Mouse (Mus musculus) hindbrain, embryonic 12.5 days (tissue): ENCODE data around the gene Gm45902. TPM values are rescaled to one million over a fixed set of nuclear protein-coding genes. Genes with fewer than 3 reads are reported as not detected.

Source experiments
- ATAC-seq: fragments of 200-750 bp; cut with Nextera tagmentation; 2 replicates; pipeline ENCODE4 v1.8.0; 2017; ENCODE audit warnings: moderate TSS enrichment; ENCODE audit not compliant: low FRiP score
- H3K27ac ChIP-seq: fragments of 300-500 bp; sonication (generic); 2 replicates; pipeline ENCODE4 v1.5.1; 2016; ENCODE audit warnings: mild to moderate bottlenecking
- H3K27me3 ChIP-seq: fragments of 300-500 bp; sonication (generic); 2 replicates; pipeline ENCODE4 v1.6.1; 2016; ENCODE audit warnings: mild to moderate bottlenecking
- H3K36me3 ChIP-seq: fragments of 300-500 bp; sonication (generic); 2 replicates; pipeline ENCODE4 v1.6.1; 2016; ENCODE audit warnings: mild to moderate bottlenecking
- H3K4me1 ChIP-seq: fragments of 300-500 bp; sonication (generic); 2 replicates; pipeline ENCODE4 v1.6.1; 2016
- H3K4me2 ChIP-seq: fragments of 300-500 bp; sonication (generic); replicated peaks from 2 replicates; pipeline ENCODE4 v1.6.1; 2016; ENCODE audit warnings: mild to moderate bottlenecking
- H3K4me3 ChIP-seq: fragments of 300-500 bp; sonication (generic); 2 replicates; pipeline ENCODE4 v1.5.1; 2016; ENCODE audit warnings: mild to moderate bottlenecking
- H3K9ac ChIP-seq: fragments of 300-500 bp; sonication (generic); 2 replicates; pipeline ENCODE4 v1.6.1; 2016; ENCODE audit warnings: mild to moderate bottlenecking, moderate library complexity
- H3K9me3 ChIP-seq: fragments of 300-500 bp; sonication (generic); replicated peaks from 2 replicates; pipeline ENCODE4 v1.6.1; 2016; ENCODE audit warnings: mild to moderate bottlenecking
- WGBS: fragments of 180-500 bp; shearing (Covaris S2); methylation state at CpG from one replicate; pipeline ENCODE4 v1.1.7; 2016; 5-methylcytosine and 5-hydroxymethylcytosine counted together
- polyA plus RNA-seq: library from polyadenylated mRNA; unstranded; fragments of >200 nt; fragmentation: Nextera tagmentation; extraction: Ambion mirVana; gene quantifications from 2 replicates; pipeline ENCODE4 v1.2.1, GENCODE M21; 2016

The Gm45902 gene
- 10.4 and 10.9 TPM in 2 replicates for polyA plus RNA-seq

DNA sequence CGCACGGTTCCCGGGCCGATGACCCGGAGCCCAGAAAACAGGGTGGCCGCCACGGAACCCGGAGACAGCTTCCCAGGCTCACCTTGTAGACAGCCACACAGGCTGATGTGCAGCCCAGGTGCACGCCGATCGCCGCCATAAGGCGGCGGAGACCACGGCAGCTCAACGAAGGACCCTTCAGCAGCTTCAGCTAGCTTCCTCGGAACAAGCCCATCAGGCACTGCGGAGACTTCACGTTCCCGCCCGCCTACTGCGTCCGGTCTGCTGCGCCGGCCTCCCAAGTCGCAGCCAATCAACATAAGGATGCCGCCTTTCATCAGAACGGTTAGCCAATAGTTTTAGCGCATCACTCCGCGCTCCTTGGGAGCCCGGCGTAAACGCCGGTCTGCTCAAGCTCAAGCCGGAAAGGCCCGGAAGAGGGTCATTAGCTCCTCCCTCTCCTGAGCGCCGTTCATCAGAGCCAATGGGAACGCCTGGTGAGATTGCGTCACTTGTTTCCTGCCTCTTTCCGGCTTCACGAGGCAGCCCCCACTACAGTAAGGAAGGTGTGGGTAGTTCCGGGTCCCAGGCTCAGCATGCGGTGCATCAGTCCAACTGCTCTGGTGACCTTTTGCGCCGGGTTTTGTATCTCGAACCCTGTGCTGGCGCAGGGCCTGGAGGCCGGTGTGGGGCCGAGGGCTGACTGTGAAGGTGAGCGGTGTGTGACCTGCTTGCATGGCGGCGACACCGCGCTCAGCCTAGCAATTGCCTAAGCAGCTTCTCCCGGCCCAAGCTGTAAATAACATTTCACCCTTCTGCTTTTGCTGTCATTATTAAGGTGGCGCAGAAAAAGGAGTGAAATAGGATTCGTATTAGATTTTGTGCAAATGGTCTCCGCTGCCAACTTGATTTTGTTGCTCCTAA is at the start of gene Gm45902, which contains the start of the genes Hspa14 and Cdnf:
Gm45902 (minus strand) TSS at position 239 of the 903 bp plus-strand sequence.
Hspa14 (minus strand) TSS at position 263 of the 903 bp plus-strand sequence.
Cdnf (plus strand) TSS at position 479 of the 903 bp plus-strand sequence.
- Histone ChIP-seq H3K4me1 (peaks cover 13% of the 10 kb centered on the region), H3K27ac (peak within 1 kb of the TSS; percentile 82), H3K9me3 (no peaks in the 10 kb centered on the region), H3K4me2 (peak within 1 kb of the TSS; percentile 94), H3K4me3 (peak within 1 kb of the TSS; percentile 87), H3K9ac (peak within 1 kb of the TSS; percentile 88), H3K27me3 (no peaks in the 10 kb centered on the region), H3K36me3 (peaks cover 18% of the 10 kb centered on the region)
- peak; percentile 100 for ATAC-seq
- WGBS, result under 1% methylated on average over 60 of the region's 60 CpGs

DNA sequence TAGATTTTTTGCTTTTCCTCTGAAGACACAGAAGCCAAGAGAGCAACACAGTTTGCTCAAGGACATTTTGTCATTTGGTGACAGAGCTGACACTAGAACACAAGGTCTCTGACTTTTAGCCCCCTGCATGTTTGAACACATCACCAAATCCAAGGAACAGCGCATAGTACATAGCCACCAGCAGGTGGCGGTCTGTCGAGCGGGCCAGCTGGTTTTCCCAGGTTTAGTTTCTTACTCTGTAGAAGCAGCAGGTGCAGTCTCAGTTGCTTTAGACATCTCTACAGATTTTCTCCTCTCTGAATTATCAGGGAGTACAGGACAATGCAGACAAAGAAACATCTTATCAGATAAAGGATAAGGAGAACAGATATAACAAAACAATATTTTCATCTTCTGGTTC is 34.0 kb upstream of the Gm45902 start:
- Histone ChIP-seq H3K4me3 (no peak overlapping the region), H3K9me3 (no peaks in the 10 kb centered on the region), H3K4me1 (no peaks in the 10 kb centered on the region), H3K27ac (no peak overlapping the region), H3K4me2 (no peak overlapping the region), H3K27me3 (no peaks in the 10 kb centered on the region), H3K9ac (no peak overlapping the region), H3K36me3 (no peaks in the 10 kb centered on the region)
- ATAC-seq, result no peak
- 5% methylated on average over 4 of the region's 4 CpGs for WGBS

DNA sequence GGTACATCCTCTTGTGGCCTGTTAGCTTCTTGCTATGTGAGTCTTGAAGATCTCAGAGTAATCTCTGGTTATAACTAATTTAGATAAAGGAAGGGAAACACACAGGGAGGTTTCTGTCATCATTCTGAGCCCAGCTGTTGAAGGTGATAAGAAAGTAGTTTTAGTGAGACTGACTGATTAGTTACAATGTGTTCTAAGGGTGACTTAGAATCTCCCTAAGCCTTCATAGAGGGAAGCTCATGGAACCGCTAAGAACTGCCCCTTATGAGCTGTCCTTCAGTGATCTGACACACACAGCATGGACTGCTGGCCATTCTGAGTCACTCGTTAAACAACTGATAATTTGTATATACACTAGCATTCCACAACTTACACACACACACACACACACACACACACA is 33.5 kb upstream of the Gm45902 start:
- Histone ChIP-seq H3K36me3 (no peaks in the 10 kb centered on the region), H3K27me3 (no peaks in the 10 kb centered on the region), H3K4me3 (no peak overlapping the region), H3K4me2 (no peak overlapping the region), H3K9me3 (no peaks in the 10 kb centered on the region), H3K9ac (no peak overlapping the region), H3K4me1 (no peaks in the 10 kb centered on the region), H3K27ac (no peak overlapping the region)
- 82% methylated on average over 2 of the region's 2 CpGs for WGBS
- no peak for ATAC-seq

DNA sequence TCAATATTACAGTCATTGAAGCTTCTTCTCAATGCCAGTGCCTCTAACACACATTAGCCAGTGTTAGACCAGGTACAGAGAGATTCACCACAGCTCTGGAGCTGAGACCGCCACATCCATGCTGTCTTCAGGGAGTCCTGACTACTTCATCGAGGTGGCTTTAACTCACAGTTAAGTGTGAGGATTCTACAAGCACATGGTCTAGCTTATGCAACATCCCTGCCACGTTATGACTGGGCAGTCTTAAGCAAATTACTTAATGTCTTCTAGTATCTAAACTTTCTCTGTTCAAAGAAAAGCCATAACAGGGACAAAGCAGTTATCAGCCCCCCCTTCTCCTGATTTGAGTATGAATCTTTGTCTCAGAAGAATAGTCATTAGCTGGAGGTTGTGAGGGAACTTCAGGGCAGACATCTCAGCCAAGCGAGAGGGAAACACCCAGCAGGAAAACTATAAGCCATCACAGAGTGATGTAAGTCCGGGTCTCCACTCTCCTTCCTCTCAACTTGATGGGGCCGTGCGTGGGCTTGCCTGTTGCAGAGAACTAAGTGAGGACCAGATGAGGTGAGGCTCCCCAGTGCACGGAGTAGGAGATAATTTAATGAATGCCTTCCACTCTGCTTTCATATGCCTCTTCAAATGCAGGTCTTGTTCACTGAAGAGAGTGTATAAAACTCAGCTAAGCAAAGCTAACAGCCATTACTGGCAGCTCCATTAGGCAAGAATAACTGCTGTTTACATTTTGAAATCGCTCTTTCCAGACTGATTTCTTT is 28.9 kb upstream of the Gm45902 start:
- Histone ChIP-seq H3K4me1 (no peaks in the 10 kb centered on the region), H3K4me2 (no peak overlapping the region), H3K36me3 (no peaks in the 10 kb centered on the region), H3K27ac (no peak overlapping the region), H3K4me3 (no peak overlapping the region), H3K9me3 (no peaks in the 10 kb centered on the region), H3K9ac (no peak overlapping the region), H3K27me3 (no peaks in the 10 kb centered on the region)
- WGBS, result 79% methylated on average over 9 of the region's 9 CpGs
- no peak for ATAC-seq

DNA sequence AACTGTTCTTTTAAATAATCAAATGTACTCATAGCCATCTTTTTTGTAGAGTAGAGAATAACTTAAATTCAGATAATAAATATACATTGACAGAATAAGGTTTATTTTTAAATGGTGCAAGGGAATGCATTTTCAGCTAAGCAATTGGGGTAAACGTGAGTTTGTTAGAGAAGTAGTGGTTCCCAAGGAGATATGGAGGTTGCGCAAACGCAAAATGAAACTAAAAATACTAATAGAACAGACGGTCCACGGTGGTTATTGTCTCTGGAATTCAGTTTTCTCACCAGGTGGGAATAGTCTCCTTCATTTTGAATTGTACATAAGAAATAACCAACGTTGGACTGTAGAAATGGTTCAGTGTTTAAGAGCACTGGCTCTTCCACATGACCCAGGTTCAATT is 13.7 kb upstream of the Gm45902 start:
- no peak for ATAC-seq
- Histone ChIP-seq H3K27ac (no peak overlapping the region), H3K9ac (no peak overlapping the region), H3K9me3 (no peaks in the 10 kb centered on the region), H3K36me3 (no peaks in the 10 kb centered on the region), H3K4me1 (no peaks in the 10 kb centered on the region), H3K4me3 (no peak overlapping the region), H3K27me3 (no peaks in the 10 kb centered on the region), H3K4me2 (no peak overlapping the region)
- WGBS, result 82% methylated on average over 6 of the region's 6 CpGs

DNA sequence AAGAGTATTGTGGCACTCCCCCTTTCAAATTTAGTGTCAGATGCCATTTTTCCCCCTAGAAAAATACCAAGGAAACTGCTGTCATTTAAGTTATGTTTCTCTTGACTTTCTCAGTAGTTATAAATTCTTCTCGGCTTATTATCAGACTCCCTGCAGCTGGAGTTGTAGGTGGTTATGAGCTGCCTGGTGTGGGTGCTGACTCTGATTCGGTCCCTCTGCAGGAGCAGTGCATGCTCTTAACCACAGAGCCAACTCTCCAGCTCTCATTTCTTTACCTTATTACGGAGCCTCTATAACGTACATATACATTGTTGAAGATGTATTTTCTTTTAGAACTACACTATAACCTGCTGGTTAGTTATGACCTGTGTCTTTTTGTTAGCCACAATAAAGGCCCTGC is 10.0 kb upstream of the Gm45902 start:
- no peak overlapping the region for H3K4me3 ChIP-seq
- WGBS, result 81% methylated on average over 4 of the region's 4 CpGs
- ATAC-seq, result no peak
- no peaks in the 10 kb centered on the region for H3K27me3 ChIP-seq
- H3K36me3 ChIP-seq, result no peaks in the 10 kb centered on the region
- no peaks in the 10 kb centered on the region for H3K4me1 ChIP-seq
- H3K9me3 ChIP-seq, result no peaks in the 10 kb centered on the region
- no peak overlapping the region for H3K9ac ChIP-seq
- H3K27ac ChIP-seq, result no peak overlapping the region
- H3K4me2 ChIP-seq, result no peak overlapping the region

DNA sequence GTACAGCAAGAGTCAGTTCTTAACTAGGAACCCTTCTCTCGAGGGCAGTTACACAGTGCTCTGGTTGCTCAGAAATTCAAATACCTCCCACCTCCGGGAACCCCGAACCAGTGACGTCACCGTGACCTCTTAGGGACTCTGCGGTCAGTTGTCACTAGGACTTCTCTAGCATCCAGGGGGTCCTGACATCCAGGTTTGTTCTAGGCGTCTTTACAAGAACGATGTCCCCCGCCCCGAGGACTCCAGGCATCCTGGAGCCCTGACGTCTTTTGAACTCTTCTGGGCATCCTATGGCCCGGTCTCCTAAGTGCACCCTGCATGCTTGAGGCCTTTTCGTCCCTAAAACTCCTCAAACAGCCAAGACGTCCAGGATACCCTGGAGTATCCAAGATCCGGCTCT is 514 bp downstream of the Gm45902 start:
- peak overlapping the region; percentile 87 for H3K4me3 ChIP-seq
- H3K9ac ChIP-seq, result peak overlapping the region; percentile 88
- no peaks in the 10 kb centered on the region for H3K27me3 ChIP-seq
- peak overlapping the region; percentile 82 for H3K27ac ChIP-seq
- H3K4me1 ChIP-seq, result peaks cover 13% of the 10 kb centered on the region
- peaks cover 21% of the 10 kb centered on the region for H3K36me3 ChIP-seq
- under 1% methylated on average over 15 of the region's 15 CpGs for WGBS
- peak overlapping the region; percentile 94 for H3K4me2 ChIP-seq
- no peaks in the 10 kb centered on the region for H3K9me3 ChIP-seq
- no peak for ATAC-seq

DNA sequence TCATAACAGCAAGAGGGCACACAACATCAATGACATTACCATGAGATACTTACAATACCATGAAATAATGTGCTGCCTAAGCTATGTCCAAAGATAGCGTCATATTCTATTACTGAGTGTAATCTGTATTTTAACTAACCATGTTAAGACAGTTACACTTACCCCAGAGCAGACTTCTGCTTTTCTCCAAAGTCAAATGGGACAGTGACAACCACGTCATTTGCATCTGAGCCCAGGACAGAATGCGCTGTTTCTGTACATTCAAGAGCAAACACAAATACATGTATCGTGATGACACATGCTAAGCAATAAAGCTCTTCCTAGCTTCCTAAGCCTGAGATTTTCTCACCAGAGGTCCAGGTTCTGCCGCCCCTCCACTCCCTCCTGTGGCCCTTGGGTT is 11.7 kb downstream of the Gm45902 start:
- Histone ChIP-seq H3K27me3 (no peaks in the 10 kb centered on the region), H3K36me3 (peaks cover 58% of the 10 kb centered on the region), H3K4me3 (no peak overlapping the region), H3K9me3 (no peaks in the 10 kb centered on the region), H3K27ac (no peak overlapping the region), H3K4me1 (no peaks in the 10 kb centered on the region), H3K4me2 (no peak overlapping the region), H3K9ac (no peak overlapping the region)
- WGBS, result 97% methylated on average over 5 of the region's 5 CpGs
- no peak for ATAC-seq

DNA sequence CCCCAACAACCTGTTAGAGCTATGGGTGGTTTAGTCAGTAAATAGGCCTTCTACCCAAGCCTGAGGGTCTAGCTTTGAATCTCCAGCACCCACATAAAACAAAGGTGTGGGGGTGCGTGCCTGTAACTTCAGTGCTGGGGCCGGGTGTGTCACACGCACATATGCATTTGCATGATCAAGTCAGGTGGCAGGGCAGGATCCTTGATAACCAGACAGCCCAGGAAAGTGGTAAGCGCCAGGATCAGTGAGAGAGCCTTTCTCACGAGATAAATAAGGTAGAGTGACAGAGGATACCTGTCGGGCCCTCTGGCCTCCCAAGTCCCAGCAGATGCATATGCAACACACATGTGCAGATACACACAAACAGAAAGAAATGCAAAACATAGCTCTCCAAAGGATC is 13.0 kb downstream of the Gm45902 start:
- Histone ChIP-seq H3K36me3 (peaks cover 65% of the 10 kb centered on the region), H3K4me3 (no peak overlapping the region)

DNA sequence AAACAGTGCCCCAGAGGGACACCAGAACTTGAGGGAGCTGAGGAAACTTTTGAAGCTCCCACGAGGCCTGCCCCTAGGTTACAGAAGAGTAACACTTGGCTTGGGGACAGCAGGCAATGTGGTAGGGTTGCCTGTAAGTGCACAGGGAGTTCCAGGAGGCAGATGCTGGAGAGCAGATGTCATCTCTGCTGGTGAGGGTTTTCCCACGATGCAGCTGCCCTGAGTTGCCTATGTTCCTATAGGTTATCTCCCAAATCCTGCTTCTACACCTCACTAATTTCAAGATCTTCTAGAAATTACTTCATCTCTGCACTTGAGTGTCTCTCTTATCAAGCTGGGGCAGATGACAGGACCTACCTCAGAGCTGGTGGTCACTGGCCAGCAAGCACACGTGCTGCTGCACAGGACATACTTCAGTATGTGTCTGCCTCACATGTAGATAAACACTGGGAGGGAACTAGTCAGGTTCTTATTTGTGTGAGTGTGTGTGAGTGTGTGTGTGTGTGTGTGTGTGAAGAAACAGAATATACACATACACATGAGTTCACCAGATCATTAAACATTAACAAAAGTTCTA is 18.7 kb downstream of the Gm45902 start:
- H3K9me3 ChIP-seq, result no peaks in the 10 kb centered on the region
- no peak overlapping the region for H3K4me3 ChIP-seq
- 88% methylated on average over 3 of the region's 3 CpGs for WGBS
- no peak overlapping the region for H3K4me2 ChIP-seq
- no peak for ATAC-seq
- no peaks in the 10 kb centered on the region for H3K4me1 ChIP-seq
- no peaks in the 10 kb centered on the region for H3K27me3 ChIP-seq
- no peak overlapping the region for H3K9ac ChIP-seq
- no peak overlapping the region for H3K27ac ChIP-seq
- peaks cover 69% of the 10 kb centered on the region for H3K36me3 ChIP-seq

More for the DNA sequence above, 13.0 kb downstream of the Gm45902 start:
- WGBS, result 93% methylated on average over 6 of the region's 6 CpGs
- H3K9ac ChIP-seq, result no peak overlapping the region
- H3K4me2 ChIP-seq, result no peak overlapping the region
- ATAC-seq, result no peak
- no peaks in the 10 kb centered on the region for H3K27me3 ChIP-seq
- H3K9me3 ChIP-seq, result no peaks in the 10 kb centered on the region
- no peaks in the 10 kb centered on the region for H3K4me1 ChIP-seq
- H3K27ac ChIP-seq, result no peak overlapping the region

DNA sequence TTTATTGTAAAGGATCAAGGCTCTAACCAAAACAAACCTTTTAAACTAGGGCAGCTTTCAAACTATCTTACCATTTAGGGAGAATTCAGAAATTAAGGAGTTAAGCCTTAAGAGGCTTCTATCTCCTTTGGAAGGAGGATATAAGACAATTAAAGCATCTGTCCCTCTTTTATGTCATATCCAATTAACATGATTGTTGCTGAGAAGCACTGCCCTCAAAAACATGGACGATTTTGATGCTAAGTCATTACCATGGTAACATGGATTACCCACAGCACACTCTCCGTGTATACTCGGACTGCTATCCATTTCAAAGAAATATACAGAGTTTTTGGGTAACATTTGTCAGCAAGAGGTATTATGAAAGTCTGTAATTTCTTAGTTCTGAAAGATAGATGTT is 22.8 kb downstream of the Gm45902 start:
- Histone ChIP-seq H3K27ac (no peak overlapping the region), H3K4me1 (no peaks in the 10 kb centered on the region), H3K9ac (no peak overlapping the region), H3K27me3 (no peaks in the 10 kb centered on the region), H3K4me2 (no peak overlapping the region), H3K4me3 (no peak overlapping the region), H3K36me3 (peaks cover 38% of the 10 kb centered on the region), H3K9me3 (no peaks in the 10 kb centered on the region)
- 88% methylated on average over 3 of the region's 3 CpGs for WGBS
- no peak for ATAC-seq

DNA sequence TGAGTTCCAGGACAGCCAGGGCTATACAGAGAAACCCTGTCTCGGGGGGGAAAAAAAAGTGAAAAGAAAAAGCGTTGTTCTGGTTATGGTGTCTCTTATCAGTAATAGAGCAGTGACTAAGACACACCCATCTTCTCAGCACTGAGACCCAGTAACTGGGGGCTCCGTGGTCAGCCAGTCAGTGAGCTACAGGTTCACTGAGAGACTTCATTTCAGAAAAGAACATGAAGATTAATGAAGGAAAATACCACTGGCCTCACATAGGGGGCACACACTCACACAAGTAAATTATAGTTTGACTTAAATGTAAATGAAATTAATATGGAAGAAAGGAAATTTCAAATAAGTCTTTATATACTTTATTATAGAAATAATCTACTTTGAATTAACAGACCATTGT is 32.4 kb downstream of the Gm45902 start:
- H3K9me3 ChIP-seq, result no peaks in the 10 kb centered on the region
- H3K4me3 ChIP-seq, result no peak overlapping the region
- H3K4me2 ChIP-seq, result no peak overlapping the region
- no peak for ATAC-seq
- H3K36me3 ChIP-seq, result no peaks in the 10 kb centered on the region
- H3K27ac ChIP-seq, result no peak overlapping the region
- peaks cover 6% of the 10 kb centered on the region; the same call in 1 of the 2 replicates for H3K4me1 ChIP-seq
- 82% methylated on average over 3 of the region's 3 CpGs for WGBS
- no peaks in the 10 kb centered on the region for H3K27me3 ChIP-seq
- H3K9ac ChIP-seq, result no peak overlapping the region
